Mouse (Mus musculus) left cerebral cortex, adult 8-10 months (tissue): ENCODE measurements around the gene Plekha7. TPM values are rescaled to one million over a fixed set of nuclear protein-coding genes. Genes with fewer than 3 reads are reported as not detected.

Experiments used
- DNase-seq, 2 experiments: peaks; one replicate each; pipeline ENCODE4 v3.0.0; 2022; ENCODE audit warnings: low spot score in 2 of 2
- total RNA-seq, 4 experiments: library from RNA; stranded (reverse); gene quantifications; 2 replicates each; pipeline ENCODE4 v1.2.4; 2022

Gene Plekha7
- total RNA-seq, 4 experiments from 2014 or later = 24.7 to 30.1 (median 27.0) TPM

- no peak for DNase-seq
These were observed 19.2 kb downstream of the Plekha7 start for GRCm38 (mm10) chr7:116288996-116289395.

GRCm38 (mm10) chr7:116287959-116288358 is 20.2 kb downstream of the Plekha7 start:
- DNase-seq = no peak

- DNase-seq = no peak
These were observed 21.4 kb downstream of the Plekha7 start for GRCm38 (mm10) chr7:116286611-116287355.

- no peak for DNase-seq
These were observed 22.0 kb downstream of the Plekha7 start for GRCm38 (mm10) chr7:116286173-116286572.

GRCm38 (mm10) chr7:116285216-116285615 is 23.0 kb downstream of the Plekha7 start:
- DNase-seq = no peak

GRCm38 (mm10) chr7:116282755-116283154 is 25.4 kb downstream of the Plekha7 start:
- peak in 1 of 2 experiments; percentile 36 for DNase-seq

- DNase-seq = no peak
These were observed 28.1 kb downstream of the Plekha7 start for GRCm38 (mm10) chr7:116280126-116280525.

GRCm38 (mm10) chr7:116278280-116278679 is 29.9 kb downstream of the Plekha7 start:
- no peak for DNase-seq

- no peak for DNase-seq
These were observed 31.9 kb downstream of the Plekha7 start for GRCm38 (mm10) chr7:116276315-116276714.

GRCm38 (mm10) chr7:116273111-116273510 is 35.1 kb downstream of the Plekha7 start:
- DNase-seq = no peak

- DNase-seq = no peak
These were observed 38.6 kb downstream of the Plekha7 start for GRCm38 (mm10) chr7:116269501-116269995.

GRCm38 (mm10) chr7:116268113-116268926 is 39.9 kb downstream of the Plekha7 start:
- no peak for DNase-seq

GRCm38 (mm10) chr7:116263281-116263680 is 44.9 kb downstream of the Plekha7 start:
- DNase-seq = no peak

- no peak for DNase-seq
These were observed 45.7 kb downstream of the Plekha7 start for GRCm38 (mm10) chr7:116262508-116262907.

GRCm38 (mm10) chr7:116262101-116262500 is 46.1 kb downstream of the Plekha7 start:
- no peak for DNase-seq

- no peak for DNase-seq
These were observed 47.2 kb downstream of the Plekha7 start for GRCm38 (mm10) chr7:116260826-116261615.

GRCm38 (mm10) chr7:116258464-116259185 is 49.6 kb downstream of the Plekha7 start:
- peak in 1 of 2 experiments; percentile 81 for DNase-seq

- no peak for DNase-seq
These were observed 50.2 kb downstream of the Plekha7 start for GRCm38 (mm10) chr7:116257953-116258352.

- no peak for DNase-seq
These were observed 52.5 kb downstream of the Plekha7 start for GRCm38 (mm10) chr7:116255664-116256063.

- no peak for DNase-seq
These were observed 53.5 kb downstream of the Plekha7 start for GRCm38 (mm10) chr7:116254660-116255059.

- no peak for DNase-seq
These were observed 55.7 kb downstream of the Plekha7 start for GRCm38 (mm10) chr7:116252470-116252869.
